Mouse (Mus musculus) forebrain, embryonic 14.5 days (tissue): ENCODE results near the gene Tbc1d14. TPM values are rescaled to one million over a fixed set of nuclear protein-coding genes. Genes with fewer than 3 reads are reported as not detected.

Experiments used
- ATAC-seq: fragments of 200-750 bp; cut with Nextera tagmentation; 2 replicates; pipeline ENCODE4 v1.8.0; 2017; ENCODE audit warnings: mild to moderate bottlenecking, moderate library complexity
- DNase-seq: peaks from one replicate; pipeline ENCODE4 v3.0.0-alpha.2; 2015; ENCODE audit warnings: low spot score
- H3K27ac ChIP-seq: fragments of 300-500 bp; sonication (generic); 2 replicates; pipeline ENCODE4 v1.5.1; 2014; ENCODE audit warnings: low read depth, mild to moderate bottlenecking, control low read depth, low read length, moderate library complexity
- H3K27me3 ChIP-seq: fragments of 300-500 bp; sonication (generic); replicated peaks from 2 replicates; pipeline ENCODE4 v1.6.1; 2014; ENCODE audit warnings: low read length, control low read depth, mixed read lengths; ENCODE audit not compliant: control insufficient read depth, insufficient read depth
- H3K36me3 ChIP-seq: fragments of 300-500 bp; sonication (generic); 2 replicates; pipeline ENCODE4 v1.6.1; 2014; ENCODE audit warnings: low read length, control low read depth; ENCODE audit not compliant: control insufficient read depth, insufficient read depth
- H3K4me1 ChIP-seq: fragments of 300-500 bp; sonication (generic); 2 replicates; pipeline ENCODE4 v1.6.1; 2014; ENCODE audit warnings: antibody characterized with exemption, low read length, control low read depth; ENCODE audit not compliant: control insufficient read depth, insufficient read depth
- H3K4me2 ChIP-seq: fragments of 300-500 bp; sonication (generic); 2 replicates; pipeline ENCODE4 v1.6.1; 2014; ENCODE audit warnings: mild to moderate bottlenecking, control low read depth, low read length
- H3K4me3 ChIP-seq: fragments of 300-500 bp; sonication (generic); 2 replicates; pipeline ENCODE4 v1.5.1; 2014; ENCODE audit warnings: low read depth, low read length, control low read depth
- H3K9ac ChIP-seq: fragments of 300-500 bp; sonication (generic); 2 replicates; pipeline ENCODE4 v1.6.1; 2014; ENCODE audit warnings: mild to moderate bottlenecking, low read length, control low read depth, moderate library complexity
- H3K9me3 ChIP-seq: fragments of 300-500 bp; sonication (generic); replicated peaks from 2 replicates; pipeline ENCODE4 v1.6.1; 2016; ENCODE audit warnings: low read length, control low read depth, mixed read lengths; ENCODE audit not compliant: control insufficient read depth
- WGBS: fragments of 180-500 bp; shearing (Covaris S2); extraction: QIAGEN DNeasy Blood & Tissue Kit; methylation state at CpG from one replicate; pipeline ENCODE4 v1.1.7; 2014; 5-methylcytosine and 5-hydroxymethylcytosine counted together
- polyA plus RNA-seq: library from polyadenylated mRNA; unstranded; fragments of >200 nt; fragmentation: Nextera tagmentation; extraction: Ambion mirVana; gene quantifications from 2 replicates; pipeline ENCODE4 v1.2.1, GENCODE M21; 2014

Tbc1d14 gene
- polyA plus RNA-seq, 1 experiment from 2014 or later, result 92.7 TPM

DNA sequence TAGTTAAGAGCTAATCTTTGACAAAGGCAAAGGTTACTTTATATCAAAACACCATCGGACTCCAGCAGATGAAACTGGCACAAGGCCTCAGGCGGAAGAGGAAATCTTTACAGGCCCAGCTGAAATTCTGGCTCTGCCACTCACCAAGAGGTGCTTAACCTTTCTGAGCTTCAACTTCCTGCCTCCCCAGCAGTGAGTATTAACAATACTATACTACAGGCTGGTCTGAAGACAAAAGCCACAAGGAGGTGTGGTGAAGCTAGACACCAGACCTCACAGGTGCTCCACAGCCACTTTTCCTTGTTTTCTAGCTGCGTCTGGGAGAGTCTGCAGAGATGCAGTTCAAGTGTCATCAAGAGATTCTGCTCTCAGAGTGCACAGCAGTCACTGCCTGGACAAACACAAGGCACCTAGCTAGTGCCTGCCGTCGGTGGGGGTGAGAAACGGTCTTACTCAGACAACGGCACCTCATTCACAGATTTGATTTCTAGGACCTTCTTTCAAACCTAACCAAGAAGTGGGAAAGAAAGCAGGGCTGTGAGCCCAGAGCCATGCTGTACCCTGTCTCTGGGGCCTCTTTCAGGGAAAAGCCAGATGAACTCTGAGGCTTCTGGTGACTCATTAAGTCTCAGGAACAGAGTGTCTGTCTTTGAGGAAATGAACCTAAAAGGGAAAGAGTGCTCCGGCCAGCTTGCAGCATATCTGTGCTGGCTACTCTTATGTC is 18.8 kb downstream of the Tbc1d14 start:
- Histone ChIP-seq H3K4me3 (no peak overlapping the region), H3K4me2 (no peak overlapping the region), H3K9me3 (no peaks in the 10 kb centered on the region), H3K4me1 (no peaks in the 10 kb centered on the region), H3K27me3 (no peaks in the 10 kb centered on the region), H3K27ac (no peak overlapping the region), H3K36me3 (peaks cover 10% of the 10 kb centered on the region), H3K9ac (0 out of 2 replicates have a peak overlapping the region, but pooled peaks have one; percentile 8)
- whole genome bisulfite sequencing, result 62% methylated on average over 8 of the region's 8 CpGs
- ATAC-seq (no peak), DNase-seq (no peak)

DNA sequence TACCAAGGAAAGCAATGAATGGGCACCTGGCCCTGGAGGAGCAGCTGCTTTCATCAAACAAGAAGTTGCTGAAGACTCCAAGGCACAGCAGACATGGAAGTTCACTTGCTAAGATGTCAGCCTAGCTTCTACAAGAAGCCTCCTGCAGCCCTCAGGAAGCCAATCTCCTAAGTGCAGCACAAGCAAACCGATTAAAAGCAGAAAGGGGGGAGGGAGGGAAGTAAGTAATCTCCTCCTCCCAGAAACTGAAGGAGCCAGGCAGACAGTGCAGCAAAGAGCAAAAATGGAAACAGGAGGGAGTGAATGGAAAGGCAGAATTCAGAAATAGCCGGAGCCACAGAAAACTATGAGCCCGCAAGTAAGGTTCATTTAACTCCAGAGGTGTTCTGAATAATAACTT is 19.7 kb downstream of the Tbc1d14 start:
- 50% methylated on average over 3 of the region's 3 CpGs for WGBS

GRCm38 (mm10) chr5:36571371-36571770 is 21.7 kb downstream of the Tbc1d14 start:
- H3K27ac ChIP-seq, result no peak overlapping the region
- no peak overlapping the region for H3K4me2 ChIP-seq
- peaks cover 10% of the 10 kb centered on the region for H3K36me3 ChIP-seq
- no peak for ATAC-seq
- H3K4me1 ChIP-seq, result no peaks in the 10 kb centered on the region
- H3K4me3 ChIP-seq, result no peak overlapping the region
- H3K27me3 ChIP-seq, result no peaks in the 10 kb centered on the region
- H3K9me3 ChIP-seq, result no peaks in the 10 kb centered on the region
- no peak overlapping the region for H3K9ac ChIP-seq
- 94% methylated on average over 16 of the region's 16 CpGs for WGBS
- no peak for DNase-seq

More for the DNA sequence above, 19.7 kb downstream of the Tbc1d14 start:
- Histone ChIP-seq H3K27ac (no peak overlapping the region), H3K9ac (no peak overlapping the region), H3K4me3 (no peak overlapping the region), H3K4me1 (no peaks in the 10 kb centered on the region), H3K27me3 (no peaks in the 10 kb centered on the region), H3K36me3 (peaks cover 10% of the 10 kb centered on the region), H3K4me2 (no peak overlapping the region), H3K9me3 (no peaks in the 10 kb centered on the region)
- DNase-seq (no peak), ATAC-seq (no peak)

- ATAC-seq (no peak), DNase-seq (no peak)
- H3K4me3 ChIP-seq, result no peak overlapping the region
- no peaks in the 10 kb centered on the region for H3K4me1 ChIP-seq
- H3K27ac ChIP-seq, result no peak overlapping the region
- no peak overlapping the region for H3K4me2 ChIP-seq
- WGBS, result 89% methylated on average over 4 of the region's 4 CpGs
- H3K27me3 ChIP-seq, result no peaks in the 10 kb centered on the region
- peaks cover 10% of the 10 kb centered on the region for H3K36me3 ChIP-seq
- H3K9me3 ChIP-seq, result no peaks in the 10 kb centered on the region
- H3K9ac ChIP-seq, result no peak overlapping the region
Observed at GRCm38 (mm10) chr5:36570546-36571245, 22.4 kb downstream of the Tbc1d14 start.

- no peaks in the 10 kb centered on the region for H3K9me3 ChIP-seq
- no peak overlapping the region for H3K4me3 ChIP-seq
- WGBS, result 93% methylated on average over 7 of the region's 7 CpGs
- H3K4me2 ChIP-seq, result no peak overlapping the region
- ATAC-seq (no peak), DNase-seq (no peak)
- no peaks in the 10 kb centered on the region for H3K4me1 ChIP-seq
- H3K9ac ChIP-seq, result no peak overlapping the region
- H3K27me3 ChIP-seq, result no peaks in the 10 kb centered on the region
- H3K36me3 ChIP-seq, result peaks cover 10% of the 10 kb centered on the region
- no peak overlapping the region for H3K27ac ChIP-seq
Observed at GRCm38 (mm10) chr5:36570098-36570497, 23.0 kb downstream of the Tbc1d14 start.

- H3K36me3 ChIP-seq, result peaks cover 10% of the 10 kb centered on the region
- no peak for ATAC-seq
- H3K27me3 ChIP-seq, result no peaks in the 10 kb centered on the region
- H3K27ac ChIP-seq, result no peak overlapping the region
- H3K4me1 ChIP-seq, result no peaks in the 10 kb centered on the region
- no peak overlapping the region for H3K9ac ChIP-seq
- no peak overlapping the region for H3K4me2 ChIP-seq
- H3K4me3 ChIP-seq, result no peak overlapping the region
- DNase-seq, result no peak
- WGBS, result 87% methylated on average over 4 of the region's 4 CpGs
- H3K9me3 ChIP-seq, result no peaks in the 10 kb centered on the region
Observed at GRCm38 (mm10) chr5:36568118-36568517, 25.0 kb downstream of the Tbc1d14 start.

- Histone ChIP-seq H3K9me3 (no peaks in the 10 kb centered on the region), H3K9ac (no peak overlapping the region), H3K4me3 (no peak overlapping the region), H3K36me3 (peaks cover 10% of the 10 kb centered on the region), H3K4me2 (no peak overlapping the region), H3K27me3 (no peaks in the 10 kb centered on the region), H3K4me1 (no peaks in the 10 kb centered on the region), H3K27ac (no peak overlapping the region)
- WGBS, result 69% methylated on average over 2 of the region's 2 CpGs
- ATAC-seq (no peak), DNase-seq (no peak)
Observed at GRCm38 (mm10) chr5:36567627-36568026, 25.4 kb downstream of the Tbc1d14 start.

- no peaks in the 10 kb centered on the region for H3K36me3 ChIP-seq
- no peak overlapping the region for H3K4me3 ChIP-seq
- no peaks in the 10 kb centered on the region for H3K4me1 ChIP-seq
- no peak overlapping the region for H3K9ac ChIP-seq
- H3K4me2 ChIP-seq, result no peak overlapping the region
- no peak for ATAC-seq
- H3K27ac ChIP-seq, result no peak overlapping the region
- no peaks in the 10 kb centered on the region for H3K27me3 ChIP-seq
- no peak for DNase-seq
- 95% methylated on average over 9 of the region's 9 CpGs for WGBS
- no peaks in the 10 kb centered on the region for H3K9me3 ChIP-seq
Observed at GRCm38 (mm10) chr5:36564530-36564929, 28.5 kb downstream of the Tbc1d14 start.

DNA sequence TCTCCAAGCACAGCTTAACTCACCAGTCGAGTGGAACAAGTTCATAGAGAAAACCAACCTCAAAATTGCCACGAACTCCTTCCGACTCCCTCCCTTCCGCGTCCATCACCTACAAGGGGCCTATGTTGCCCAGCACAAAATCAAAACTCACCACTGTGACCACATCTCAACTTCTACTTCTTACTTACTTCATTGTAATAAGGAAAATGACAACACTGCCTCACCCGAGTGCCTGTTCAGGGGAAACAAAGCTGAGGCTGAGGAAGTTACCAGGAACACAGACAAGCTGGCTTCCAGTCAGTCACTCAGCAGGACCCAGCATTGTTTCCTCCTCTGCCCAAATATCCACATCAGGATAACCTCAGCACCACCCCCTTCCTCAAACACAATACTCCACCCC is 29.3 kb downstream of the Tbc1d14 start:
- ATAC-seq, result no peak
- Histone ChIP-seq H3K4me1 (no peaks in the 10 kb centered on the region), H3K36me3 (no peaks in the 10 kb centered on the region), H3K4me3 (no peak overlapping the region), H3K9me3 (no peaks in the 10 kb centered on the region), H3K27ac (no peak overlapping the region), H3K27me3 (no peaks in the 10 kb centered on the region), H3K4me2 (no peak overlapping the region), H3K9ac (no peak overlapping the region)
- DNase-seq, result no peak
- 78% methylated on average over 6 of the region's 6 CpGs for WGBS
